Comparison of ENCODE assay signal across 8 mouse cellular contexts in the genomic region with DNA sequence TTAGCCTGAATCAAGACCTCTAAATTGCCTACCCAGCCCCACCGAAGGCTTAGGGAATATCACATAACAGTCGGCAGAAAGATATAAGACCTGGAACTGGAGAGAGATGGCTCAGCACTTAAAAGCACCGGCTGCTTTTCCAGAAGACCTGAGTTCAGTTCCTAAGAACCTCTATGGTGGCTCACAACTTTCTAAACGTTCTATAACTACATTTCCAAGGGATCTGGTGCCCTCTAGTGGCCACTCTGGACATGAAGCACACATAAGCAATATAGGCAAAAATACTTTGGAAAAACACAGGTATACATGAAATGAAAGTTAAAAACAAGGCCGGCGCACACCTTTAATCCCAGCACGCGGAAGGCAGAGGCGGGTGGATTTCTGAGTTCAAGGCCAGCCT. TPM values are rescaled to one million over a fixed set of nuclear protein-coding genes. Genes with fewer than 3 reads are reported as not detected.
DNase-seq lines count a peak whose midpoint lies in the region; ATAC-seq and TF ChIP-seq lines count a peak whose summit lies in the region.

No protein-coding gene starts in this region.

- H3K27ac ChIP-seq in embryonic facial prominence, embryonic 14.5 days (replicated peaks; ENCODE audit: low read depth, low read length), result no peak overlapping the region
- H3K27ac ChIP-seq in heart, adult 2 months, result no peak overlapping the region
- no peak overlapping the region for H3K27ac ChIP-seq in limb, embryonic 13.5 days
- no peak overlapping the region for H3K27ac ChIP-seq in midbrain, embryonic 16.5 days (ENCODE audit: low read length)

- ATAC-seq in embryonic facial prominence, embryonic 14.5 days (ENCODE audit: low read depth), result peak; percentile 77
- peak; percentile 74; the same call in 1 of the 2 replicates for ATAC-seq in limb, embryonic 13.5 days (ENCODE audit: low FRiP score, low read depth)
- ATAC-seq in midbrain, embryonic 16.5 days, result peak; percentile 72; the same call in 1 of the 2 replicates

- H3K4me2 ChIP-seq in embryonic facial prominence, embryonic 14.5 days (ENCODE audit: low read depth, low read length), result peak overlapping the region; percentile 35
- H3K4me2 ChIP-seq in limb, embryonic 13.5 days (replicated peaks), result peak overlapping the region; percentile 42
- H3K4me2 ChIP-seq in midbrain, embryonic 16.5 days (ENCODE audit: low read length), result no peak overlapping the region

- no peak for TF ChIP-seq EP300 in heart, adult 2 months (IDR thresholded peaks at IDR 0.05; ENCODE audit: insufficient read depth, low read depth, low read length)

- H3K9ac ChIP-seq in embryonic facial prominence, embryonic 14.5 days (ENCODE audit: low read depth, low read length), result no peak overlapping the region
- H3K9ac ChIP-seq in heart, adult 2 months (ENCODE audit: low read depth, low read length), result no peak overlapping the region
- no peak overlapping the region for H3K9ac ChIP-seq in limb, embryonic 13.5 days
- no peak overlapping the region for H3K9ac ChIP-seq in midbrain, embryonic 16.5 days (ENCODE audit: low read depth, low read length)

- DNase-seq in CD4-positive, CD25-positive, alpha-beta regulatory T cell, adult 2 months (ENCODE audit: low read depth, low spot score), result peak; percentile 89
- DNase-seq in adrenal gland, postnatal 4 days (ENCODE audit: low spot score in 2 of 2), result peak; percentile 9 to 36
- DNase-seq in embryonic facial prominence, embryonic 14.5 days (ENCODE audit: low spot score), result peak; percentile 92
- DNase-seq in heart, adult 2 months, result peak; percentile 56 to 66
- DNase-seq in kidney, adult 9 months, result peak; percentile 78
- DNase-seq in spleen, postnatal 4 days (ENCODE audit: low spot score in 2 of 2), result peak; percentile 62 to 88

- H3K36me3 ChIP-seq in embryonic facial prominence, embryonic 14.5 days (ENCODE audit: control insufficient read depth, insufficient read depth, low read length), result no peaks in the 10 kb centered on the region
- no peaks in the 10 kb centered on the region for H3K36me3 ChIP-seq in heart, adult 2 months (ENCODE audit: control insufficient read depth, insufficient read depth, low read length)
- no peaks in the 10 kb centered on the region for H3K36me3 ChIP-seq in limb, embryonic 13.5 days
- no peaks in the 10 kb centered on the region for H3K36me3 ChIP-seq in midbrain, embryonic 16.5 days (ENCODE audit: control insufficient read depth, insufficient read depth, low read length)

- peak; percentile 83 for TF ChIP-seq CTCF in heart, adult 2 months (IDR thresholded peaks at IDR 0.05)

- no peaks in the 10 kb centered on the region for H3K27me3 ChIP-seq in embryonic facial prominence, embryonic 14.5 days (replicated peaks; ENCODE audit: control insufficient read depth, insufficient read depth, low read length)
- H3K27me3 ChIP-seq in heart, adult 2 months (ENCODE audit: control insufficient read depth, insufficient read depth, low read length), result no peaks in the 10 kb centered on the region
- no peaks in the 10 kb centered on the region for H3K27me3 ChIP-seq in limb, embryonic 13.5 days
- H3K27me3 ChIP-seq in midbrain, embryonic 16.5 days (ENCODE audit: control insufficient read depth, insufficient read depth, low read depth, low read length), result no peaks in the 10 kb centered on the region

- peak overlapping the region; percentile 15; the same call in 1 of the 2 replicates for H3K4me3 ChIP-seq in embryonic facial prominence, embryonic 14.5 days (ENCODE audit: low read depth, low read length)
- no peak overlapping the region for H3K4me3 ChIP-seq in heart, adult 2 months
- peak overlapping the region; percentile 24 for H3K4me3 ChIP-seq in limb, embryonic 13.5 days
- H3K4me3 ChIP-seq in midbrain, embryonic 16.5 days (ENCODE audit: low read depth, low read length), result no peak overlapping the region

- no peak for TF ChIP-seq POLR2A in heart, adult 2 months (IDR thresholded peaks at IDR 0.05; ENCODE audit: insufficient read depth, low read depth, low read length)

- no peaks in the 10 kb centered on the region for H3K4me1 ChIP-seq in embryonic facial prominence, embryonic 14.5 days (ENCODE audit: control insufficient read depth, insufficient read depth, low read length)
- no peaks in the 10 kb centered on the region; the same call in 1 of the 2 replicates for H3K4me1 ChIP-seq in heart, adult 2 months (ENCODE audit: control insufficient read depth, insufficient read depth, low read length)
- H3K4me1 ChIP-seq in limb, embryonic 13.5 days, result no peaks in the 10 kb centered on the region
- no peaks in the 10 kb centered on the region for H3K4me1 ChIP-seq in midbrain, embryonic 16.5 days (ENCODE audit: control insufficient read depth, insufficient read depth, low read length)

- no peaks in the 10 kb centered on the region for H3K79me2 ChIP-seq in heart, adult 2 months (replicated peaks; ENCODE audit: control insufficient read depth, insufficient read depth, low read length)

- intact Hi-C loops in heart, adult 2 months (cut with DNase I), result loop anchor here (1.0 to 5.0 kb wide), 5 partner anchors 45 to 218 kb away; no protein-coding TSS in a partner anchor

- WGBS in embryonic facial prominence, embryonic 14.5 days, result 13% methylated on average over 9 of the region's 9 CpGs
- 9% methylated on average over 9 of the region's 9 CpGs for WGBS in heart, adult 2 months
- 12% methylated on average over 9 of the region's 9 CpGs for whole genome bisulfite sequencing in limb, embryonic 13.5 days
- 13% methylated on average over 9 of the region's 9 CpGs for WGBS in midbrain, embryonic 16.5 days

- no peaks in the 10 kb centered on the region for H3K9me3 ChIP-seq in embryonic facial prominence, embryonic 14.5 days (ENCODE audit: control insufficient read depth, low read length)
- H3K9me3 ChIP-seq in limb, embryonic 13.5 days, result no peaks in the 10 kb centered on the region
- no peaks in the 10 kb centered on the region for H3K9me3 ChIP-seq in midbrain, embryonic 16.5 days (replicated peaks; ENCODE audit: control insufficient read depth, low read length, poor library complexity, severe bottlenecking)

RNA-seq across cellular contexts. Expression of a gene that starts 5.9 kb away (rescaled TPM):
- under 1 TPM in 1 of 2 experiments, not detected in 1; 0.54 TPM for total RNA-seq in adrenal gland, postnatal 4 days (2021)
- polyA plus RNA-seq in embryonic facial prominence, embryonic 14.5 days (2014; fragmentation: Nextera tagmentation; extraction: Ambion mirVana), result 3.9 and 4.7 TPM in 2 replicates
- total RNA-seq in heart, adult 2 months (2021), result not detected
- 1.3 and 2.2 TPM in 2 replicates for polyA plus RNA-seq in heart, adult 2 months (2012; rRNA removed)
- 1.4 and 1.9 TPM in 2 replicates for polyA plus RNA-seq in limb, embryonic 13.5 days (2015; fragmentation: Nextera tagmentation; extraction: Ambion mirVana)
- polyA plus RNA-seq in midbrain, embryonic 16.5 days (2015; fragmentation: Nextera tagmentation; extraction: Ambion mirVana), result 0.41 and 0.48 TPM in 2 replicates

RNA-seq across cellular contexts. Expression of a gene that starts 48.1 kb away (rescaled TPM):
- 10 to 100 TPM; 39.0 to 42.6 TPM for total RNA-seq in adrenal gland, postnatal 4 days (2021)
- polyA plus RNA-seq in embryonic facial prominence, embryonic 14.5 days (2014; fragmentation: Nextera tagmentation; extraction: Ambion mirVana), result 35.8 and 40.4 TPM in 2 replicates
- total RNA-seq in heart, adult 2 months (2021), result 10 to 100 TPM; 12.8 to 13.2 TPM
- 3.7 and 6.8 TPM in 2 replicates for polyA plus RNA-seq in heart, adult 2 months (2012; rRNA removed)
- polyA plus RNA-seq in limb, embryonic 13.5 days (2015; fragmentation: Nextera tagmentation; extraction: Ambion mirVana), result 56.2 and 57.2 TPM in 2 replicates
- 4.8 and 4.9 TPM in 2 replicates for polyA plus RNA-seq in midbrain, embryonic 16.5 days (2015; fragmentation: Nextera tagmentation; extraction: Ambion mirVana)

Comparison
In these comparisons a context has a peak if more than half of its experiments do, and no peak if none do; other contexts are left out.
1. DNase-seq: peak in every context shown above with its lines; median percentile 92 in embryonic facial prominence, embryonic 14.5 days; 89 in CD4-positive, CD25-positive, alpha-beta regulatory T cell, adult 2 months; 78 in kidney, adult 9 months; 75 in spleen, postnatal 4 days; 61 in heart, adult 2 months; 22 in adrenal gland, postnatal 4 days.
2. H3K4me3 ChIP-seq: peak in embryonic facial prominence, embryonic 14.5 days (single experiment) and limb, embryonic 13.5 days (single experiment); none in heart, adult 2 months (single experiment) and midbrain, embryonic 16.5 days (single experiment).
3. Peak in every context shown above with its lines, with median percentiles within 50 percentile points of each other: ATAC-seq.